Comparison of ENCODE assay signal across 8 mouse cellular contexts in the genomic region with DNA sequence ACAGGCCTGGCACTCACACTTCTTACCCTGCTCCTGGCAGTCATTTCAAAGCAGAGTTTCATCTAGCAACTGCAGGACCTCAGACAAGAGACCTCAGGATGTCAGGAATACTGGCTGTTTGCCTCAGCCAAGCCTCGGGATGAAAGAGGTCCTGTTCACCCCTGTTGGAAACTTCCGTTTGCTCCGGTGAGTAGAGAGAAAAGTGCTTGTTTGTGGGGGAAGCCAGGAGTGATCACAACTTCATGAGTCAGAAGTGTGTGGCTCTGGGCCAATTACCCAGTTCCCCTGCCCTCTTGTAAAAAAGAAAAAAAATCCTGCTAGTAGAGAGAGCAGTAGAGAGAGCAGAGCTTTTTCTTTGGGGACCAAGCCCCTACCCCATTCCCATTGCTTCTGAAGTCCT.
DNase-seq lines count a peak whose midpoint lies in the region; ATAC-seq and TF ChIP-seq lines count a peak whose summit lies in the region.

No protein-coding gene starts in this region.

- peak; percentile 11; the same call in 1 of the 2 replicates for ATAC-seq in lung, embryonic 15.5 days (ENCODE audit: borderline replicate concordance, extremely low read depth, low FRiP score, low TSS enrichment)
- ATAC-seq in forebrain, embryonic 14.5 days, result peak; percentile 86
- ATAC-seq in limb, embryonic 15.5 days (ENCODE audit: insufficient number of reproducible peaks, low FRiP score, low TSS enrichment, low read depth), result peak; percentile 35; the same call in 1 of the 2 replicates
- ATAC-seq in liver, postnatal 0 days, result no peak

- H3K9me3 ChIP-seq in lung, embryonic 15.5 days, result no peaks in the 10 kb centered on the region
- no peaks in the 10 kb centered on the region for H3K9me3 ChIP-seq in forebrain, embryonic 14.5 days (replicated peaks; ENCODE audit: control insufficient read depth, low read length)
- no peaks in the 10 kb centered on the region for H3K9me3 ChIP-seq in limb, embryonic 15.5 days
- H3K9me3 ChIP-seq in liver, postnatal 0 days (ENCODE audit: low read length), result no peaks in the 10 kb centered on the region

- WGBS in lung, embryonic 15.5 days, result 26% methylated on average over 3 of the region's 3 CpGs
- WGBS in forebrain, embryonic 14.5 days, result 9% methylated on average over 3 of the region's 3 CpGs
- 11% methylated on average over 3 of the region's 3 CpGs for WGBS in limb, embryonic 15.5 days
- 46% methylated on average over 3 of the region's 3 CpGs for WGBS in liver, postnatal 0 days (ENCODE audit: insufficient replicate concordance)

- H3K4me3 ChIP-seq in lung, embryonic 15.5 days, result no peak overlapping the region
- H3K4me3 ChIP-seq in forebrain, embryonic 14.5 days (ENCODE audit: low read depth, low read length), result no peak overlapping the region
- no peak overlapping the region for H3K4me3 ChIP-seq in limb, embryonic 15.5 days
- no peak overlapping the region for H3K4me3 ChIP-seq in liver, postnatal 0 days (ENCODE audit: low read depth, low read length)

- H3K4me1 ChIP-seq in lung, embryonic 15.5 days, result no peaks in the 10 kb centered on the region
- H3K4me1 ChIP-seq in forebrain, embryonic 14.5 days (ENCODE audit: control insufficient read depth, insufficient read depth, low read length), result peaks cover 7% of the 10 kb centered on the region
- H3K4me1 ChIP-seq in limb, embryonic 15.5 days, result peaks cover 9% of the 10 kb centered on the region; the same call in 1 of the 2 replicates
- no peaks in the 10 kb centered on the region for H3K4me1 ChIP-seq in liver, postnatal 0 days (ENCODE audit: insufficient read depth)

- no peaks in the 10 kb centered on the region for H3K36me3 ChIP-seq in lung, embryonic 15.5 days
- no peaks in the 10 kb centered on the region for H3K36me3 ChIP-seq in forebrain, embryonic 14.5 days (ENCODE audit: control insufficient read depth, insufficient read depth, low read length)
- H3K36me3 ChIP-seq in limb, embryonic 15.5 days, result no peaks in the 10 kb centered on the region
- no peaks in the 10 kb centered on the region for H3K36me3 ChIP-seq in liver, postnatal 0 days (replicated peaks; ENCODE audit: insufficient read depth, low read length)

- no peak overlapping the region for H3K4me2 ChIP-seq in lung, embryonic 15.5 days
- no peak overlapping the region for H3K4me2 ChIP-seq in forebrain, embryonic 14.5 days (ENCODE audit: low read length)
- no peak overlapping the region for H3K4me2 ChIP-seq in limb, embryonic 15.5 days
- no peak overlapping the region for H3K4me2 ChIP-seq in liver, postnatal 0 days (ENCODE audit: low read depth, low read length)

- no peak overlapping the region for H3K27ac ChIP-seq in lung, embryonic 15.5 days
- H3K27ac ChIP-seq in forebrain, embryonic 14.5 days (ENCODE audit: low read depth, low read length), result no peak overlapping the region
- no peak overlapping the region for H3K27ac ChIP-seq in limb, embryonic 15.5 days
- H3K27ac ChIP-seq in liver, postnatal 0 days (ENCODE audit: low read depth), result no peak overlapping the region

- H3K27me3 ChIP-seq in lung, embryonic 15.5 days, result no peaks in the 10 kb centered on the region
- no peaks in the 10 kb centered on the region for H3K27me3 ChIP-seq in forebrain, embryonic 14.5 days (replicated peaks; ENCODE audit: control insufficient read depth, insufficient read depth, low read length)
- H3K27me3 ChIP-seq in limb, embryonic 15.5 days, result no peaks in the 10 kb centered on the region
- H3K27me3 ChIP-seq in liver, postnatal 0 days (ENCODE audit: insufficient read depth, low read length), result no peaks in the 10 kb centered on the region

- no peak for TF ChIP-seq EP300 in liver, postnatal 0 days (IDR thresholded peaks at IDR 0.05; ENCODE audit: low read depth)

- H3K9ac ChIP-seq in lung, embryonic 15.5 days, result no peak overlapping the region
- no peak overlapping the region for H3K9ac ChIP-seq in forebrain, embryonic 14.5 days (ENCODE audit: low read length)
- H3K9ac ChIP-seq in limb, embryonic 15.5 days, result no peak overlapping the region
- H3K9ac ChIP-seq in liver, postnatal 0 days (replicated peaks), result no peak overlapping the region

- peak; percentile 3 to 8 for DNase-seq in cerebellum, postnatal 14 days
- no peak for DNase-seq in cerebellum, postnatal 36 days
- no peak for DNase-seq in lung, postnatal 14 days
- DNase-seq in forebrain, embryonic 14.5 days (ENCODE audit: low spot score), result peak; percentile 86
- DNase-seq in liver, postnatal 0 days, result no peak
- DNase-seq in urinary bladder, adult 2 months (ENCODE audit: low spot score), result no peak

- no peak for TF ChIP-seq CTCF in liver, postnatal 0 days (IDR thresholded peaks at IDR 0.05; ENCODE audit: low read depth)

Comparison
In these comparisons a context has a peak if more than half of its experiments do, and no peak if none do; other contexts are left out.
1. DNase-seq: peak in cerebellum, postnatal 14 days (2 of 2) and forebrain, embryonic 14.5 days (single experiment); none in cerebellum, postnatal 36 days (0 of 2), lung, postnatal 14 days (single experiment), liver, postnatal 0 days (single experiment) and urinary bladder, adult 2 months (single experiment).